Mouse (Mus musculus): ENCODE measurements at regions not wholly inside any gene's neighbourhood (a gene's known extent, or its start where the extent isn't known, plus 50 kb on each side); places are given as distances from the start of the nearest gene placed in this dataset.

GRCm38 (mm10) chr8:6813816-6814215 lies 1708.7 kb upstream of the Slc10a2 start:
- ATAC-seq (replicated peaks): no peak
- H3K27me3 ChIP-seq (replicated peaks): no peaks in the 10 kb centered on the region
- H3K27ac ChIP-seq: no peak overlapping the region

DNA sequence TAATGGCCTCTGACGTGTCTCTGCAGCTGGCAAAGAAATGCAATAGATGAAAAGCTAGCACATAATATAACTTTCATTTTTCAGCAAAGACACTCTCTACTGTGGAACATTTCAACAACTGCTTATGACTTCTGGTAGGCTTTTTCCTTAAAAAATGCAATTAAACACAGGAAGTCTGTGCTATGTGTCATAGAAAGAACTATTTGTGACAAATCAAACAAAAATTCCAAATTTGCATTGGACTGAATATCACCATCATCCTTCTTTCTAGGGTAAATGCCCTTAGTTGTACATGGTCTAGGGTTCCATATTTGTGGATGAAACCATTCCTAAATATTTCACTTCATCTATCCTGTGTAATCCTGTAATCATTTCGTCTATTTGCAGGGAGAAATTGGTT lies 1702.0 kb upstream of the Slc10a2 start:
- Histone ChIP-seq H3K4me3 (no peak overlapping the region), H3K4me1 (no peaks in the 10 kb centered on the region), H3K4me2 (no peak overlapping the region), H3K9ac (no peak overlapping the region), H3K27ac (no peak overlapping the region), H3K27me3 (replicated peaks) (no peaks in the 10 kb centered on the region), H3K36me3 (replicated peaks) (no peaks in the 10 kb centered on the region), H3K9me3 (no peaks in the 10 kb centered on the region)
- WGBS: 55% methylated on average over 2 of the region's 2 CpGs
- ATAC-seq (replicated peaks): no peak

More at GRCm38 (mm10) chr8:6813816-6814215, 1708.7 kb upstream of the Slc10a2 start:
- 85% methylated on average over 3 of the region's 3 CpGs for WGBS
- Histone ChIP-seq H3K4me1 (no peaks in the 10 kb centered on the region), H3K9me3 (no peaks in the 10 kb centered on the region), H3K4me2 (no peak overlapping the region), H3K36me3 (replicated peaks) (no peaks in the 10 kb centered on the region), H3K9ac (no peak overlapping the region), H3K4me3 (no peak overlapping the region)

DNA sequence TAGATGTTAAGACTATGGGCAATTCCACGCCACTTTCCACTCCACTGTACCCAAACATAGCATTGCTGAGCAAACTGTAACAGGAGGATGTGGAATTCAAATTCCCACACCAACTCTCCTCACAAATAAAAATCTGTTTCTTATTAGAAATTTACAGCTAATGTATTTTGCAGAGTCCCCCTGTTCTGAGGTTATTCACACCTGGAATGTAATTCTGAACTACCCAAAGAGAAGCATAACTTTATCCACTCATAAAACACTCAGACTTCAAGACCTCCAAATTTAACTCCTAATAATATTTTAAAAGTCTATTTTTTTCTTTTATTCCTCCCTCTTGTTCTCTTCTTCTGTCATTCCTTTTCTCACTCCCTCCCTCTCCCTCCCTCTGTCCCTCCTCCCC lies 1698.0 kb upstream of the Slc10a2 start:
- no peaks in the 10 kb centered on the region for H3K4me1 ChIP-seq
- no peaks in the 10 kb centered on the region for H3K9me3 ChIP-seq
- no peaks in the 10 kb centered on the region for H3K27me3 ChIP-seq (replicated peaks)
- H3K4me3 ChIP-seq: no peak overlapping the region
- H3K4me2 ChIP-seq: no peak overlapping the region
- no peak overlapping the region for H3K27ac ChIP-seq
- no peak overlapping the region for H3K9ac ChIP-seq
- no peak for ATAC-seq (replicated peaks)
- H3K36me3 ChIP-seq (replicated peaks): no peaks in the 10 kb centered on the region
- WGBS: 83% methylated on average over 1 of the region's 1 CpGs

DNA sequence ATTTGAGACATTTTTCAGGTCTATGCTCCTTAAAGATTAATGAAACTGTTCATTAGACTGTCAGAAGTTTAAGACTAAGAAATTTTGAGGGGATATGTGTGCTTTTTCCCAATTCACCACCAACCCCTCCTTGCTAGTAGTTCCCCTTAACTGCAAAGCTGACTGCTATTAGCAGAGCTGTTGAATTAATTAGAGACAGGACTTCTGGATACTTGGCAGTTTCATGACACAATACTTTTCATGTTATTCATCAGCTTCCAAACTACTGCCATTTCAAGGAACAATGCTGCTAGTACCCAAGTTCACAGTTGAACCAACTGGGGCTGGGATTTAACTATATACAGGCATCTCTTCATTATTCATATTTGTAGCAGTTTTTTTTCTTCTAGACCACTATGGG lies 1695.9 kb upstream of the Slc10a2 start:
- Histone ChIP-seq H3K4me3 (no peak overlapping the region), H3K9ac (no peak overlapping the region), H3K4me2 (no peak overlapping the region), H3K4me1 (no peaks in the 10 kb centered on the region), H3K9me3 (no peaks in the 10 kb centered on the region), H3K27me3 (replicated peaks) (no peaks in the 10 kb centered on the region), H3K36me3 (replicated peaks) (no peaks in the 10 kb centered on the region), H3K27ac (no peak overlapping the region)
- ATAC-seq (replicated peaks): no peak

- H3K27me3 ChIP-seq (replicated peaks): no peaks in the 10 kb centered on the region
- no peak overlapping the region for H3K4me3 ChIP-seq
- no peak for ATAC-seq (replicated peaks)
- no peaks in the 10 kb centered on the region for H3K9me3 ChIP-seq
- no peak overlapping the region for H3K4me2 ChIP-seq
- H3K36me3 ChIP-seq (replicated peaks): no peaks in the 10 kb centered on the region
- 77% methylated on average over 1 of the region's 1 CpGs for WGBS
- no peak overlapping the region for H3K9ac ChIP-seq
- H3K27ac ChIP-seq: no peak overlapping the region
- H3K4me1 ChIP-seq: no peaks in the 10 kb centered on the region
Observed at GRCm38 (mm10) chr8:6789096-6789495, 1683.9 kb upstream of the Slc10a2 start.

DNA sequence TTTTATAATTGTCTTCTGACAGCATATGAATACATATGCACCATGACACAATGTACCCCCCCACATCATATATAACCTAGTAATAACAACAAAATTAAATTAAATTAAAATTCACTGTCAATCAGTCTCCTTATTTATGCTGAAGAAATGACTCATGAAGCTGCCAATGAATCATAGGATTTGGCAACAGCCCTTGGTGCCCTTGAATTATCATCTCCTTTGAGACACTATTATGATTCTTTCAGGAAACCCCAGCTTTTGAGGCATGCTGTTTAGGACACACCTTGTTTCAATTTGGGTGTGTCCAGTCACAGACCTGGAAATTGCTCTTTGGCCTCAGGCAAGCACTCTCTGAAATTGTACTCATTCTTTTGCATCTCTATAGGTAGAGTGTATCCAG lies 1675.8 kb upstream of the Slc10a2 start:
- Histone ChIP-seq H3K4me2 (no peak overlapping the region), H3K9me3 (no peaks in the 10 kb centered on the region), H3K9ac (no peak overlapping the region), H3K27me3 (replicated peaks) (no peaks in the 10 kb centered on the region), H3K36me3 (replicated peaks) (no peaks in the 10 kb centered on the region), H3K4me3 (no peak overlapping the region), H3K27ac (no peak overlapping the region), H3K4me1 (no peaks in the 10 kb centered on the region)
- ATAC-seq (replicated peaks): no peak

DNA sequence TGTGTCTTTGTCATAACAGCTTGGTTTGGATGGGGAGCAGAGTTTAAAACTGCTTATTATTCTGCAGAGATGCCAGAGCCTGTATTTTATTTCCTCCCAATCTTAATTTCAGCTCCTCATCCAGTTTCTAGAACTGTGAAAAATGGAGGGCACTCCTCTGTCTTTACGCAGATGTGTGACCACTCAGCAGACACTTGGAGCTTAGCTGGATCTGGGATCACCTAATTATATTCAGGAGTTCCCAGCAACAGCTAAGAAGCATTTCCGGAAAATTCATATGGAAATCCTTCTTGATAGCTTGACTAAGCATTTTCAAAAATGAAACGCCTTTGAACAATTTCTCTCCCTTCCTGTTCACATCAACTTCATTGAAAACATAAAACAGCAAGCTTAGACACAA lies 1670.0 kb upstream of the Slc10a2 start:
- 76% methylated on average over 3 of the region's 3 CpGs for WGBS
- Histone ChIP-seq H3K27me3 (replicated peaks) (no peaks in the 10 kb centered on the region), H3K9ac (no peak overlapping the region), H3K4me1 (no peaks in the 10 kb centered on the region), H3K4me2 (no peak overlapping the region), H3K36me3 (replicated peaks) (no peaks in the 10 kb centered on the region), H3K4me3 (no peak overlapping the region), H3K27ac (no peak overlapping the region), H3K9me3 (no peaks in the 10 kb centered on the region)
- ATAC-seq (replicated peaks): no peak

- Histone ChIP-seq H3K9me3 (no peaks in the 10 kb centered on the region), H3K27ac (no peak overlapping the region), H3K4me1 (no peaks in the 10 kb centered on the region), H3K9ac (no peak overlapping the region), H3K4me3 (no peak overlapping the region), H3K36me3 (replicated peaks) (no peaks in the 10 kb centered on the region), H3K4me2 (no peak overlapping the region), H3K27me3 (replicated peaks) (no peaks in the 10 kb centered on the region)
- 52% methylated on average over 3 of the region's 3 CpGs for WGBS
- no peak for ATAC-seq (replicated peaks)
Observed at GRCm38 (mm10) chr8:6729571-6729970, 1624.4 kb upstream of the Slc10a2 start.

DNA sequence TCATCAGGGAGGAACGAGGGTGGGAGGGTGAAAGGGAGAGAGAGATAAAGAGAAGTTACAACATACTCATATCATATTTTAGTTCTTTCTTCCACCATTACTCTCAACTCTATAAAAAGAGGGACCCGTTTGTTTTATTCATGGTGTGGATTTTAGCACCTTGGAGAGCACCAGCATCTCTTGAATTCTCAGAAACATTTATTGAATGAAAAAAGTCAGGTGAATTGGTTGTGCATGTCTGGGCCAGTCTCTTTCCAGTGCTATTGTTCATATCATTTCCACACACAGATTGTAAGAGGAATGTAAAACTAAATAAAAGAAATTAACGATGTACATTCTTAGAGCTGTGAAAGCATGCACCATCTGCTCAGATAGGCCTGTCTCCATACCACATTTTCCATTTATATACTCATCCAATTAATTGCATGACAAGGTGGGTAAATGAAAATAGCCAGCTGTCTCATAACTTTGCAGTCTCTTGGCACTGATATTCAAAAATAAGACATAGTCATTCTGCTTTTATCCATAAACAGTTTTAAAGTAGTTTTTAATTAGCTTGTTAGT lies 1603.8 kb upstream of the Slc10a2 start:
- no peak for ATAC-seq (replicated peaks)
- Histone ChIP-seq H3K4me2 (no peak overlapping the region), H3K4me1 (no peaks in the 10 kb centered on the region), H3K36me3 (replicated peaks) (no peaks in the 10 kb centered on the region), H3K9me3 (no peaks in the 10 kb centered on the region), H3K27me3 (replicated peaks) (no peaks in the 10 kb centered on the region), H3K4me3 (no peak overlapping the region), H3K9ac (no peak overlapping the region), H3K27ac (no peak overlapping the region)
- WGBS: 62% methylated on average over 3 of the region's 3 CpGs

GRCm38 (mm10) chr8:6688595-6688994 lies 1583.4 kb upstream of the Slc10a2 start:
- H3K36me3 ChIP-seq (replicated peaks): no peaks in the 10 kb centered on the region
- H3K9me3 ChIP-seq: no peaks in the 10 kb centered on the region
- whole genome bisulfite sequencing: 89% methylated on average over 4 of the region's 4 CpGs
- H3K27ac ChIP-seq: no peak overlapping the region
- no peaks in the 10 kb centered on the region for H3K4me1 ChIP-seq
- no peaks in the 10 kb centered on the region for H3K27me3 ChIP-seq (replicated peaks)
- no peak overlapping the region for H3K4me2 ChIP-seq
- H3K9ac ChIP-seq: no peak overlapping the region
- ATAC-seq (replicated peaks): no peak
- H3K4me3 ChIP-seq: no peak overlapping the region

DNA sequence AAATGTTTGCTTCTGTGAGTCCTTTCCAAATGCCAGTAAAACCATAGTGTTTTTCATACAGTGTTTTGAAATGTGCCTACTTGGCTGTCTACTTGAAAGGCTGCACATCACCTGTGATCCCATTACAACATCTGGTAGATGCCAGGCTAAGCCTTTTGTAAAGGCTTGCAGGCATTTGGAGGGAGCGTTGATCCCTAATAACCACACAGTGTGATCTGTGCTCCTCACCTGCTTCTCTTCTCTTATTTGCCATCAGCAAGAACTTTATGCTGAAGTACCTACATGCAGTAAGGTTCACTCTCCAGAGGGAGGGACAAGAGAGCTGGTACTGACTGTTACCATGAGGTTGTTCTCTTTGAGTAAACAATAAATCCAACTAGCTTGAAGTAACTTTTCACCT lies 1553.7 kb upstream of the Slc10a2 start:
- Histone ChIP-seq H3K4me1 (no peaks in the 10 kb centered on the region), H3K36me3 (replicated peaks) (no peaks in the 10 kb centered on the region), H3K4me3 (no peak overlapping the region), H3K9ac (no peak overlapping the region), H3K27me3 (replicated peaks) (no peaks in the 10 kb centered on the region), H3K4me2 (no peak overlapping the region), H3K27ac (no peak overlapping the region), H3K9me3 (no peaks in the 10 kb centered on the region)
- 88% methylated on average over 1 of the region's 1 CpGs for WGBS
- no peak for ATAC-seq (replicated peaks)

DNA sequence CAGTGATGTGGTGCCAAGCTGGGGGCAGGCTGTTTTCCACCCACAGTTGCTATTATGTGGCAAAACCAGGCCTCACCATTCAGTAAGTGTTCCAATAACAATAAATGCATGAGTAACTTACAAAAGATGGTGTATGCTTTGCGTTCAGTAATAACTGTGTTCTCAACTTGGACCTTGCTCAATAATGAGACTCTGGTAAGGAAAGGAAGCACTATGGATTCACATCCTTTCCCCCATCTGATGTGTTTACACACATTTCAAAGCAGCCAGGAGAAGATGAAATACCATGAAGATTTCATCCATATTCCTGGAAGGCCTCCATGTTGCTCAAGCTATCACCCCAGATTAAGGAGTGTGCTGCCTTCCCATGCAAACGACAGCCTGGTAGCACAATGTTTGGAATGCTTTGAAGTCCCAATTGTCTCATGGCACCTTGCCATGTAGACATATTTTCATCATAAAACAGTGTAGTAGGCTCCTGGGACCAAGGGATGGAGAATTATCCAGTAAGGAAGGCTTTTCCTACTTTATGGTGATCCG lies 1552.4 kb upstream of the Slc10a2 start:
- Histone ChIP-seq H3K27me3 (replicated peaks) (no peaks in the 10 kb centered on the region), H3K36me3 (replicated peaks) (no peaks in the 10 kb centered on the region), H3K27ac (no peak overlapping the region), H3K4me1 (no peaks in the 10 kb centered on the region), H3K4me3 (no peak overlapping the region), H3K9ac (no peak overlapping the region), H3K4me2 (no peak overlapping the region), H3K9me3 (no peaks in the 10 kb centered on the region)
- ATAC-seq (replicated peaks): no peak
- 74% methylated on average over 3 of the region's 3 CpGs for WGBS

- no peak for ATAC-seq (replicated peaks)
- Histone ChIP-seq H3K27me3 (replicated peaks) (no peaks in the 10 kb centered on the region), H3K36me3 (replicated peaks) (no peaks in the 10 kb centered on the region), H3K4me3 (no peak overlapping the region), H3K27ac (no peak overlapping the region), H3K4me1 (no peaks in the 10 kb centered on the region), H3K4me2 (no peak overlapping the region), H3K9ac (no peak overlapping the region), H3K9me3 (no peaks in the 10 kb centered on the region)
Observed at GRCm38 (mm10) chr8:6652180-6652579, 1547.0 kb upstream of the Slc10a2 start.

Data from midbrain, embryonic 15.5 days (tissue).